Mouse (Mus musculus): ENCODE measurements at regions not wholly inside any gene's neighbourhood (a gene's known extent, or its start where the extent isn't known, plus 50 kb on each side); places are given as distances from the start of the nearest gene placed in this dataset.
"Not testable (repeated sequence)": the region's sequence is repeated elsewhere in the genome, so short reads cannot be mapped to it uniquely, and the experiment has no call there.

DNA sequence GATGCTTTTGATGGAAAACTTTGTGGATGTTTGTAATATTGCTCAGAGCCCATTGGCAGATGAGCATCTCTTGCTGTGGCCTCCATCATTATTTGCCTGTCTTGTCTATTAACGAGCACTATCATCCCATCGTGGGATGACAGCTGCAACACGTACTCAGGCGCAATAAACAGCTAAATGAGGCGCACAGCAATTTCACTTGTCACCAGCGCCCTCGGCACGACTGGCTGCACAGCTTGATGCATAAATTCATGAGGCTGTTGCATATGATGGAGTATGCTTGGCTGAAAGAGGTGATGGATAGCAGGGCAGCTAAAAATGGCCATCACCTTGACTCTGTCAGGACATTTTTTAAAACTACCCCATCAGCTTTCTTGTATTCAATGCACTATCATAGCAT is 853.1 kb upstream of the Pou3f2 start:
- no peak for ATAC-seq (ENCODE audit: low TSS enrichment)

DNA sequence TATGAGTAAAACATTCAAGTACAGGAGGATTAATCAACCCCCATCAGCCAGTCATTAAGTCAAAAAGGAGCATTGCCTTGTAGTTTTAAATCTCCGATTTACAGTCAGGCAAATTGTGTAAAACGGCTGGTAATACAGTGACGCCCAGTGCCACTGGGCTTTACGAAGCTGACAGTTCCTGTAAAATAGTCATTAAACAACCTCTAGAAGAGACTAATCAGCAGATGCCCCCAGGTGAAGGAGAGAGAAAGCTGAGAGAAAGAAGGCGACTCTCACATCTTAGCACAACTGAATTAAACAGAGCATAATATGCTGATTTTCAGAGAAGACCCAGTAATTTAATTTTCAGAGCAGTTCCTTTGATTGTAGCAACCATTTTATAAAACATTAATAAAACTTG is 850.3 kb upstream of the Pou3f2 start:
- no peak for ATAC-seq (ENCODE audit: low TSS enrichment)

DNA sequence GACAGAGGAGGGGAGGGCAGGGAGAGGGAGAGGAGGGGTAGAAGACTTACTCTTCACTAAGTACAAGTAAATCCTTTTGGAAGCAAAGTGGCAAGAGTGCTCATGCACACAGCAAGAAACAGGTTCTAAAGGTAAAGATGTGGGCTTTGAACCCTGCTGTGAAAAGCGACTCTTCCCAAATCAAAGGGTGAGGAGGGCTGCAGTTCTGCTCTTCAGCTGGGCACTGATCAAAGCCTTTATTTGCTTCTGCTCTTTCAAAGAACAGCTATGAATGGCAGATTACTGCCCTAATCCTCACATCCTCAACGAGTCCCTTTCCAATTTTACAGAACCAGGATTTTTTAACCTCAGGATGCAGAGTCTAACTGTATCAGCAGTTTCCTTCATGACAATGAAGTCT is 812.5 kb upstream of the Pou3f2 start:
- ATAC-seq (ENCODE audit: low TSS enrichment): no peak

DNA sequence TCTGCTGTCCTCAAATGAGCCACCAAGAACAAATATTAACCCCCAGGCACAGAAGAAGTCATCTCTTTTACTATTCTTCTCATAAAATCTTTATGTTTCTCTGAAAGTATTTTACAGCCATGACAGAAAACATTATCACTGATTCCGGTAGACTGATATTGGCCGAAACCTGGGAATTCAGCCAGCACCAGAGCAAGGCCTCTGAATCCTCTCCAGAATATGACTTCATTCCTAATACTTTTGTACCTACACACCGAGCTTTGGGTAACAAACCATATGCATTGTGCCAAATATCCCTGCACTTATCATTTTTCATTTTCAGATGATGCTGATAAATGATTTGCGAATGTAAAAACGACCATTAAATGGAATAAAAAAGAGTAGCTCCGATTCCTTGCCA is 791.9 kb upstream of the Pou3f2 start:
- no peak for ATAC-seq (ENCODE audit: low TSS enrichment)

DNA sequence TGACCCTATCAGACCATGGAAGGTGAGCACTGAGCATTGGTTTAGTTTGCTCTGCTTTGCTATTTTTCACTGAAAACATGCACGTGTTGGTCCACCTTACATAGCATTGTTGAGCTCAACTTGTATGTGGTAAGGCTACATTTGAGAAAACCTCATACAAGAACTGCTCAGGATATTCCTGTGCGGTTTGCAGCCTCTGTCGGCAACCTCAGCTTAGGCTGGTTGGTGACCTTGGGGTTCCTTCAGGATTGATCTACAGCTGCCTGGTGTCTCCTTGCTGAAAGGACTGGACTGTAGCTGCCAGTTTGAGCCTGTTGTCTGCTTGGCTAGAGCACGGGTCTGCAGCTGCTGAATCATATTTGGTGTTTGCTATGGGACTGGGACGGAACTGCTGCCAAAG is 787.0 kb upstream of the Pou3f2 start:
- ATAC-seq (ENCODE audit: low TSS enrichment): no peak

DNA sequence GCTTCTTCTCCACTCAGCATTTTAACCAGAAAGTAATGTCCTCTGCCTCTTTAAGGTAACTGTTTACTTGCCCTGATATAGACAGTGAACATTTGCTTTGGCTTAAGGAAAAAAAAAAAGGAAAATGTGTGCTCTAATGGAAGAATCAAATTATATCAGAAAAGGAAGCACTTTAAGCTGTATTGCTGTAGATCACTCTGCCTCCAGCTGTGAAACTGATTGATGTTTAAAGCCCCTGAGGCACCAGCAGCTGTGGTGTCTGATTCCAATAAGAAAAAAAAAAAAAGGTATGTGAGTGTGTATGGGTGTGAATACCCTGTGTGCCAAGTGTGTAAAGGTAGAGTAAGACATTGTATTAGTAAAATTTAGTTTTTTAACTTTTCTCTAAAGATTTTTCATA is 783.8 kb upstream of the Pou3f2 start:
- ATAC-seq (ENCODE audit: low TSS enrichment): no peak

DNA sequence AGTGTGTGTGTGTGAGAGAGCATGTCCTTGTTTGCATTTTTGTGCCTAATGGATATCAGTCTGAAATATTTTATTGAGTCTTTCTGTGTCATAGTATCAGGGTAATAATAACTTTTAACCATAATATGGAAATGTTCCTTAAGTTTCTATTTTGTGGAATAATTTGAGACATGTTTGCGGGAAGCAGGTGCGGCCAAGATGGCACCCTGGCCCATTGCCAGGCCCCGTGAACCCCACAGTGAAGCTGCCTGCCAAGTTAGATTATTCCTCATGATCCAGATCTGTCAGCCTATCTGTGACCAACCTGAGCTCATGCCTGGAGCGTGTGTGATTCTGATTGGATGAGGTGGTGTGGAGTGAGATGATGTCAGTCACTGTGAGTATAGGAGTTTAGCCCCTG is 772.2 kb upstream of the Pou3f2 start:
- no peak for ATAC-seq (ENCODE audit: low TSS enrichment)

DNA sequence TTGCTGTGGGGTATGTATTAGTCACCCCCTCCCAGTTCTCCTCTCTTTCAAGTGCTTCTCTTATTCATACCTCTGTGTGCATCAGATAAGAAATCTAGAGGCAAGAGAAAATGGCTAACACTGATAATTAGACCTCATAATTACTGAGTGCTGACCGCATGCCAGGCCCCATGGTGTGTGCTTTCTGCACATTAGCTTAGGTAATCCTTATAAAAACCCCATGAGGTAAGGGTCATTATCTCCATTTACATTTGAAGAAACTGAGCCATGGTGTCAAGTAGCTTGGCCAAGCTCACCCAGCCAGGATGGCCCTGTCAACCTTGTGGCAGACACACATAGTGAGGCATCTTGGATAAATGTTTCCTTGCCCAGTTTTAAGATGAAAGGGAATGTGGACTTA is 746.8 kb upstream of the Pou3f2 start:
- no peak for ATAC-seq (ENCODE audit: low TSS enrichment)

DNA sequence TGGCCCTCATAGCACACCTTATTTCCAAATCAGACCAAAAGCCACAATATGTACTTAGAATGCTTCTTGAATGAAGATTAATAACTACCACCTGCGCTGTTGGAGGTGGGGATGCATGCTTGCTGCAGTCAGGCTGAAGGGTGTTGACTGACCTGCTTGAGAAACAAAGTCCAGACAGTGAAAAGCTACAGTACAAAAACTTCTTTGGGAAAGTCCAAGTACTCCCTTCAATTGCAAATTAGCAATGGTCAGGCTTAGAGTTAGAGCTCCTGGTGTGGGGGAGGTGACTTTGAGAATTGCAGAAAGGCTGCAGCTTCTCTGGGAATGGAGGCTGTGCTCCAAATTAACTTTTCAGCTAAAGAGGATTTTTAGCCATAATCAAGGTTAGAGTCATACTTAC is 706.6 kb upstream of the Pou3f2 start:
- not testable (repeated sequence) for ATAC-seq (ENCODE audit: low TSS enrichment)

DNA sequence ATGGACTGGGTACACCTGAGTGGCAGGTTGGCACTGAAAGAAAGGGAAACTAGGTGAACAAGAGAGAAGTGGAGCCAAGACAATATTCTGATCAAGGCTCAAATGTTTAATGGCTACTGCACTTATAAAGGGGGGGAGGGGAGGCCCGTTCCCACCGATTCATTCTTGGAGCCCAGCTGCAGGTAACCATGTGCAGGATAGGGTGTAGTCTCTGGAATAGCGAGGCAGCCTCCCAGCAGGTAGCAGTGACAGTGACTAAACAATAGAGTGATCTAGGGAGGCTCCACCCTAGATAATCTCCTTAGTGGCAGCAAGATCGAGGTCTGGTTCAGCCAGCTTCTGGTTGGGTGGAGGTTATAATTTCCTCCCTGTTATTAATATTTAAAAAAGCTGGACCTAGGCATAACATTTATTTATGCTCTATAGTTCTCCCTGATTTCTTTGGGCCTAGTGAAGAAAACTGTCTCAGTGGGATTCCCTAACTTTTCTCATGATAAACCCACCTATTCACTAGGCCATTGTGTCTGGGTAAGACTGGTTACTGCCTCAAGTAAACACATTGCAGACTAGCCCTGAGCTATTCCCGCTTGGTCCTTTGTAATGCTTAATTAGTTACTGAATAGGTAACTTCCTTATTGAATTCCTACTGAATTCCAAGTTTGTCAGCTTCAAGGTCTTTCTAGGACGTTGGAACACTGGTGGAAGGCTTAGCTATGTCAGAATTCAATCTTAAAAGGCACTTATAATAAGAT is 705.4 kb upstream of the Pou3f2 start:
- ATAC-seq (ENCODE audit: low TSS enrichment): no peak

DNA sequence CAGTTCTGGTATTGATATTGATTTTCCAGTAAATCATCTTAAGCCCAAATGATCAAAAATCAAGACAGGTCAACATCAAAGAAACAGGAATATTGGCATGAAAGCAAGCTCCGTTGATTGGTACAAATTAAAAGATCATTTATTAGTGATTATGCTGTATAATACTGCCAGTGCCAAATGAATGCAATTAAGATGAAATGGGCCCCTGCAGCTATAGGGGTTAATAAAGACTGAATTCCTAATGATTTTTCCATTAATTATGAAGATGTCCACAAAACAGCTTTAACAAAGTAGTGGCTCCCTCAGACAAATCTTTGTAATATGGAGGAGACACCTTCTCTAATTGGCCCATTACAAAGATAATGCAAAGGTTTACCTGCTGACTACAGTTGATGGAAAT is 685.6 kb upstream of the Pou3f2 start:
- ATAC-seq (ENCODE audit: low TSS enrichment): no peak

DNA sequence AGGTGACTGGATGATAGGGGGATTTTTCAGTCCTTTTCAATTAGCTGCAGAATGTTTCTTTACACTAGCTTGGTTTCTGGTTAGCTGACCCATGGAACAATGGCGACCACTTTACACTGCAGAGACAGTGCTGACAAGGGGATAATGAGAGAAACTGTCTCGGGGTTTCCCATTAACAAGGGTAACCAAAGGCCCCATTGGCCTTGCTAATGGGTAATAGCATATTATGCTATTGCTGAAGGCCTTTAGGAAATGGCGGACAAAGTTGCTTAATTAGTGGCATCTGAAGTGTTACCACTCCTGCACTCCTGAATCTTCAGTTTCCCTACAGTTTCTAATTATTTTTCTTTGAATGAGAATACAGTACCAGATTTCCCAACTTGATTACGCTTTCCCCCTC is 685.2 kb upstream of the Pou3f2 start:
- no peak for ATAC-seq (ENCODE audit: low TSS enrichment)

DNA sequence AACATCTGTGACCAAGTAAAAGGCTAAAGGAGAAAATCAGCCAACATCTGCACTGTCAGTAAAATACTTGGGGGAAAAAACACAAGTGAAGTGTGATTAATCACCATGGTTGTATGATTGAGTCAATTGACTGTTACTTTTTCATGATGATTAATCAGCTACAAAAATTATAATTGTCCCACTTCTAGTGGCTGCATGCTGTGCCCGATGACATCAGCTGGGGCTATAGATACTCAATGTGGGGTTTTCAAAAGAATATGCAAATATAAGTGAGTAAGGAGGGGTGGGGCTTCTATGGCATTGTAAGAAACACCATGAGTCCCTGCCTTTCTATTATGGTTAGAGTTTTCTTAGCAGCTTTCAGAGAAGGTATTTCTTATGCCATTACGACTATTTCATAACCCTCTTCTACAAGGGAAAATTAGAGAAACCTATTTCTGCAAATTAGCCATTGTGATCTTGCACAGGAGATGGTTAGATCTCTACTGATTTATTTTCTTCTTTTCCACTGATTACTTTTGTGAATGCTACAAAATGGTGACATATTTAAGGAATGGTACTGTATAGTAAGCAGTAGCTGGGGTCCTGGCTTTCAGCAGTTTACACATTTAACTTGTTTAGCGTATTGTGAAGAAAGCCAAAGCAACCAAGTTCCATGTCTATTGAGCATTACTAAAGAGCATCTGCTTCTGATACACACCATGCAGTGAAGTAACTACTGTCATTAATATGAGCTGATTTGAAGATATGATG is 660.1 kb upstream of the Pou3f2 start:
- no peak for ATAC-seq (ENCODE audit: low TSS enrichment)

DNA sequence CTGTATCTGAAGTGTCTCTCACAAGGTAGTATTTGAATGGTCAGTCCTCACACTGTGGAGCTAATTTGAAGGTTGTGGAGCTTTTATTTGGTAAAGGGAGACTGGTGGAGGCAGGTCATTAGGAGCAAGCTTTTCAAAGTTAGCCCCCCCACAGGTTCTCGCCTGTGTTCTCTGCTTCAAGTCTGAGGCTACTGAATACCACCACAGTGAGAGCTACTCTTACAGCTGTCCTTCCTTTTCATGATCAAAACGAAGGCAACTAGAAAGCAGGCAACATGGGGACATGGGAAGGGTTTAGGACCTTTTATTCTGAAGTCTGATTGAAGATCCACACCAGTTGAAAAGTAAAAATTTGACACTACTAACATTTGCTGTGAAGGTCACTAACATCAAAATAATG is 645.2 kb upstream of the Pou3f2 start:
- ATAC-seq (ENCODE audit: low TSS enrichment): no peak

DNA sequence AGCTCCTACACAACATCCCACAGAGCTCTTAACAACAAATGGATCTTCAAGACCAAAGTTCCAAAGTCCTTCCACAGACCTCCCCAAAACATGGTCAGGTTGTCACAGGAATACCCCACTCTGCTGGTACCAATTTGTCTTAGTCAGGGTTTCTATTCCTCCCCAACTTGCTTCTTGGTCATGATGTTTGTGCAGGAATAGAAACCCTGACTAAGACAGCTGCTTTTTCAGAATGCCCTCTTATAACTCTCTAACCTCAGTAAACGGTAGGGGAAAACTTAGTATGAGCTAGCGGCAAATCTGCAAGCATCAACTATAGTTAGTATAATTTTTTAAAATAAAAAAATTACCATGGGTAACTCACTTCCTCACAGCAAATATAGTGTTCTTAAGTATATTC is 613.3 kb upstream of the Pou3f2 start:
- ATAC-seq (ENCODE audit: low TSS enrichment): not testable (repeated sequence)

DNA sequence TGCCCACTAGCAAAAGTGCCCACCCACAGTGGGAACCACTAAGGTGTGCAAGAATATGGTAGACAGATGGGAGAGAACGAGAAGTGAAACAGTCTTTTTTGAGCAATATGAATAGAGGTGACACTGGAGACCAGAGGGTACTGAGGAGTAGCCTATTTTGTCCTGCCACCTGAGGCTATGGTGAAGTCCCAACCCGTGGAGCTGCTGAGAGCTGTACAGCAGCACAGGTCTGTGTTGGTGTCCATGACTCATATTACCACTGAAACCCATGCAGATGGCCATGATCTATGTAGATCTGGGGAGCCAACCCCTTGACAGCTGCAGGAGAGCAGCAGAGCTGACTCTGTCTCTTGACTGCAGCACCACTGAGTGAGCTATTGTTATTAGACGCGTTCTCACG is 591.4 kb upstream of the Pou3f2 start:
- ATAC-seq (ENCODE audit: low TSS enrichment): no peak

DNA sequence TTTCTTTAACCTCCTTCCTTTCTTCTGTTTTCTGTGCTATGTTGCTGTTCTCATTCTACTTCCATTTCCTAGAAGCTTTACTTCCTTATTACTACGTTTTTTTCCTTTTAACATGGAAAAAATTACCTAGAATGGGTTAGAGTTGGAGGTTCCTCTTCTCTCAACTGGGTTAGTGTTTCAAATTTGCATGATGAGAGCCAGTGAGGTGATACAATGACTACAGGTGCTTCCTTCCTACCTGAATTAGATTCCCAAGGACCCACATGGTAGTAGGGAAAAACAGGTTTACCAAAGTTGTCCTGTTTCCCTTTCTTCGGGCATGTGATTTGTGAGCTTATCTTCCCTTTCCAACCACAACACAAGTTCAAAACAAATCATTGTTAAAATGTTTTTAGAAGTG is 589.4 kb upstream of the Pou3f2 start:
- ATAC-seq (ENCODE audit: low TSS enrichment): no peak

DNA sequence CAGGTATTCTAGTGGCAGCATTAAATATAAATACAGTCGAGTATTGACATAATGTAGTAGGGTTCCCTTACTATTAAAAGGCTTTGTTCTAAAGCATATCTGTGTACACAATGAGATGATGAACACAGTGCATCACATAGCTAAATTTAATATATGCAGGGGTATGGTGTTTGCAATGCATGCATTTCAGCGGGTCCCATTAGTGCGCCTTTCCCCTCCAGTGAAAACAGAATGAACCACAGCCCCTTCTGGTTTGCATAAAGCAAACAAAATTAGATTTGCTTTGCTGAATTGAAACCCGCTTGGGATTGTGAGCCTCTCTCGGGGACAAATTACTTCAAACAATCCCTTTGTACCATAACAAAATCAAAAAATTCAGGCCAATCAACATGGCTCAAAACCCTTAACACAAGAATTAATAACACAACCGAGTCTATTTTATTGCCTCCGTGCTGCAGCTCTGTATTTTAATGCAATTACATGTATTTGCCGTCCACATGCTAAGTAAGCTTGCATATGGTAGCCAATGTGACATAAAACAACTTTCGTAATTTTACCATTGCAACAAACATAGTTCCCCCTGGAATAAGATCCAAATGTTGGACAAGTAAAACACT is 562.6 kb upstream of the Pou3f2 start:
- no peak for ATAC-seq (ENCODE audit: low TSS enrichment)

DNA sequence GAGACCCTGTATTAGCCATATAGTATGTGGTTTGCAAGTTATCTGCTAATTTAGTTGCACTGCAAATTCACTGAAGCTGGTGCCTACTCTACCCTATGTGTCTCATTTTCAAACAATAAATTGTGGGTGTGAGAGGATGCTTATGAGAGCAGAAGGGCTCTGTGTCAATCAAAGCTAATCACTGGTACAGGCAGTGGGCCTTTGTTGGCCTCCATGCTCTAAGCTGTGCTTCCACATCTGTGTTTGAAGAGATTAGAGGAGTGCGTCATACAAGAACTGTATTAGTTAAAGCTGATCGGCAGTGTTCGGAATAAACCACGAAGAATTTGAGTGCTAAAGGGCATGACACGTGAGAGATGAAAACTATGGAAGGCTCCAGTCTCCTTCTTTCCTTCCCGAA is 549.6 kb upstream of the Pou3f2 start:
- ATAC-seq (ENCODE audit: low TSS enrichment): no peak

DNA sequence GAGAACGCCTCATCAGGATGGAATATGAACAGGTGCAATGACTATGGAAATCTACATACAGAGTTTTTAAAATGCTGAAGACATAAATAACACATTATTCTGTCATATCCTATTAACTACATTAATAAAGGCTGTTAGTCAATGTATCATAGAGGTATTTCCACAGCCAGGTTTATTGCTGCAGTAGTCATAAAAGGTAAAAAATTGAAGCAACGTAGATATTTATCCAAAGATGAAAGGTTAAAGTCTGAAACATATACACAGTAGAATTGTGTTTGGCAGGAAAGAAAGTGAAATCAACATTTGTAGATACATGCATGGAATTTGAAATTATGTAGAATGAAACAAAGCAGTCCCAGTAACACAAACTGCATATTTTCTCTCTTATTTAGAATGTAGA is 543.1 kb upstream of the Pou3f2 start:
- ATAC-seq (ENCODE audit: low TSS enrichment): no peak

DNA sequence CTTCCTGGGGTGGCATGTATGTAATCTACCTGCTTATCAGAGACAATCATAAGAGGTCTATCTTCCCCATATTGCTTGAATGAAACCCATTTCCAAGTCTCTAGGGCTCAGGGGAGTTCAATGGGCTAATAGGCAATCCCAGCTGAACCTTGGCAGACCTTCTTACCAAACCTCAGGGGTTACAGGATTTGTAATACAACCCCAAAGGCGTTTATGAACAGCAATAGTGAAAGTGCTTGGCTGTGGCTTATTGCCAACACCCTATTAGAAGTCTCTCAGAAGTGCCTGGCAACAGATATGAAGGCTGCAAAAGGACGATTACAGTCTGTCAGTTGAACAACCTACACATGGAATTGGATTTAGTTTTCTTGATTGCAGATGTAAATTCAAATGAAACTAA is 534.0 kb upstream of the Pou3f2 start:
- ATAC-seq (ENCODE audit: low TSS enrichment): no peak

DNA sequence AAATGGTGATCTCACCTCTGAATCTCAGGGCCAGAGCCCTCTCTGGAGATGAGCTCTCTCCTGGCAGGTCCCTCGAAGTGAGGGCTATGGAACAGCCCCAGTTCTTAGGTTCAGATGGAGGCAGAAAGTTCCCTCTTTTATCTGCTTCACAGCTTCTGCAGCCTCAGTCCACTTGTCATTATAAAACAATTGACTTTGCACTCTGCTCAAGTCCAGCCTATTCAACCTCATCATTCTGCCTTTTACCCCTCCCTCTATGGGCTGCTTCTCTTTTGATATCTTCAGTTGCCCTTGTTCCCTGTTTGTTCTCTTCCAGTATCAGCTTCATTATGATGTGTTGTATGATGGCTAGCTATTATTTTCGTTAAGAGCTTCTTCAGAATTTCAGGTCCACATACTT is 522.2 kb upstream of the Pou3f2 start:
- ATAC-seq (ENCODE audit: low TSS enrichment): no peak

DNA sequence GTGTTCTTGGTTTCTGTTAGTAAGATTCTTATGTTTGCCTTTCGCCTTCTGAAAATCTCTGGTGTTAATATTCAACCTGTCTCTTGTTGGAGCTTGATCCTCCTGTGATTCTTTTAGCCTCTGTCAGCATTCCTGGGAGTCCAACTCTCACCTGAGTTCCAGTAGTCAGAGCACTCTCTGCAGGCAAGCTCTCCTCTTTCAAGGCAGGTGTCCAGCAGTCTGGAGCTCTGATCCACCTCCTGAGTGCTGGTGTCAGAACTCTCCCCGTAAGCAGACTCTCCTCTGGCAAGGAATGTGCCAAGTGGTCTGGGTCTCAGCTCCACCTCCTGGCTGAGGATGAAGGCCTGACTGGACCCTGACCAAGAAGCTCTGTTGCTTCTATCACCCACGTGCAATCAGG is 521.0 kb upstream of the Pou3f2 start:
- not testable (repeated sequence) for ATAC-seq (ENCODE audit: low TSS enrichment)

Measured in frontal cortex, adult (tissue).